Mouse (Mus musculus) gastrocnemius, postnatal 14 days (tissue): ENCODE measurements around the gene Gm20503. TPM values are rescaled to one million over a fixed set of nuclear protein-coding genes. Genes with fewer than 3 reads are reported as not detected.

Experiments used
- DNase-seq: peaks from one replicate; pipeline ENCODE4 v3.0.0; 2021; ENCODE audit warnings: mixed read lengths
- intact Hi-C: fragments of 180-260 bp; cut with DNase I; formaldehyde crosslinking; loops from one replicate; pipeline ENCODE4 v1.15.1; 2025; ENCODE audit warnings: low total_unique reads
- total RNA-seq, 2 experiments: library from RNA; stranded (reverse); gene quantifications; 2 replicates each; pipeline ENCODE4 v1.2.3; 2021

The Gm20503 gene
- total RNA-seq, 2 experiments from 2014 or later, result 2.2 TPM; not detected in 1

- intact Hi-C loops, result no loop called here
- no peak for DNase-seq
These were observed 54.9 kb downstream of the Gm20503 start for GRCm38 (mm10) chr4:59057929-59058328.

- intact Hi-C loops, result no loop called here
- no peak for DNase-seq
These were observed 59.5 kb downstream of the Gm20503 start for GRCm38 (mm10) chr4:59062526-59062925.

- DNase-seq, result no peak
- intact Hi-C loops, result no loop called here
These were observed 66.3 kb downstream of the Gm20503 start for GRCm38 (mm10) chr4:59069276-59069675.

- intact Hi-C loops, result no loop called here
These were observed 80.4 kb downstream of the Gm20503 start for GRCm38 (mm10) chr4:59083430-59083829.

GRCm38 (mm10) chr4:59089391-59089790 lies 86.4 kb downstream of the Gm20503 start:
- intact Hi-C loops, result no loop called here
- DNase-seq, result no peak

More at GRCm38 (mm10) chr4:59083430-59083829, 80.4 kb downstream of the Gm20503 start:
- DNase-seq, result no peak

Other genes with a start within 250 kb of the Gm20503 start
- under 1 TPM; 0.10 to 0.22 TPM for gene Olfr267, start 215.5 kb upstream of the Gm20503 start, total RNA-seq
- gene Ecpas, start 90.5 kb upstream of the Gm20503 start, total RNA-seq, result 100 to 1,000 TPM; 206 to 221 TPM
- gene Zkscan16, start 59.6 kb upstream of the Gm20503 start, total RNA-seq, result under 1 TPM; 0.16 to 0.18 TPM
- gene Ptgr1, start 16.1 kb upstream of the Gm20503 start, total RNA-seq, result 1 to 10 TPM; 3.4 to 3.7 TPM
- 10 to 100 TPM; 10.5 to 12.1 TPM for gene Dnajc25, start 8.1 kb upstream of the Gm20503 start, total RNA-seq
- gene Gng10, start 31.9 kb downstream of the Gm20503 start, total RNA-seq, result 10 to 100 TPM; 12.3 to 20.1 TPM
- gene AI481877, start 135.8 kb downstream of the Gm20503 start, total RNA-seq, result not detected
- gene Ugcg, start 186.0 kb downstream of the Gm20503 start, total RNA-seq, result 10 to 100 TPM; 10.2 to 10.4 TPM